Mouse (Mus musculus) CH12.LX (cell line): ENCODE measurements around the gene Ttll13. TPM values are rescaled to one million over a fixed set of nuclear protein-coding genes. Genes with fewer than 3 reads are reported as not detected.

Source experiments
- DNase-seq: peaks from one replicate; pipeline ENCODE4 v3.0.0-alpha.2; 2013; ENCODE audit errors: extremely low read depth
- H3K27ac ChIP-seq: 2 replicates; pipeline ENCODE4 v1.5.1; 2012; ENCODE audit warnings: low read depth, mild to moderate bottlenecking, control low read depth, moderate library complexity; ENCODE audit not compliant: insufficient read depth
- H3K27me3 ChIP-seq: replicated peaks from 2 replicates; pipeline ENCODE3; 2012; ENCODE audit warnings: inconsistent platforms
- H3K36me3 ChIP-seq, 2 experiments: replicated peaks in 1 of 2; 2 replicates each; pipeline versions ENCODE3 to v1.6.1; 2012; ENCODE audit warnings: inconsistent platforms in 1 of 2, low read length in 1 of 2, mild to moderate bottlenecking in 1 of 2, mixed read lengths in 1 of 2, moderate library complexity in 1 of 2; ENCODE audit not compliant: control insufficient read depth in 1 of 2, insufficient read depth in 1 of 2
- H3K4me1 ChIP-seq, 2 experiments: 2 replicates each; pipeline ENCODE4 v1.6.1; 2012; ENCODE audit warnings: inconsistent platforms in 1 of 2, moderate library complexity in 1 of 2; ENCODE audit not compliant: insufficient read depth in 2 of 2, control insufficient read depth in 1 of 2
- H3K4me2 ChIP-seq: 2 replicates; pipeline ENCODE4 v1.6.1; 2012; ENCODE audit warnings: low read depth, mild to moderate bottlenecking, control low read depth; ENCODE audit not compliant: poor library complexity, insufficient read depth, severe bottlenecking
- H3K4me3 ChIP-seq, 3 experiments: fragments of 150-350 bp in 1 of 3; sonication (generic) in 1 of 3; replicated peaks in 1 of 3; 2 replicates each; pipeline versions ENCODE3 to v1.5.1; 2011 to 2012; ENCODE audit warnings: low read depth in 2 of 3, low read length in 2 of 3, mild to moderate bottlenecking in 2 of 3, moderate library complexity in 2 of 3, control low read depth in 1 of 3, improper control_type of control experiment in 1 of 3, inconsistent platforms in 1 of 3, mixed read lengths in 1 of 3; ENCODE audit not compliant: poor library complexity in 1 of 3
- H3K79me2 ChIP-seq: replicated peaks from 2 replicates; pipeline ENCODE4 v1.6.1; 2012; ENCODE audit warnings: mild to moderate bottlenecking, moderate library complexity; ENCODE audit not compliant: control insufficient read depth, poor library complexity, insufficient read depth, severe bottlenecking; ENCODE audit errors: extremely low read depth
- H3K9ac ChIP-seq: 2 replicates; pipeline ENCODE4 v1.6.1; 2012; ENCODE audit warnings: low read depth, mild to moderate bottlenecking, control low read depth, moderate library complexity; ENCODE audit not compliant: insufficient read depth
- H3K9me3 ChIP-seq: replicated peaks from 2 replicates; pipeline ENCODE3; 2012; ENCODE audit warnings: low read length, inconsistent platforms, mixed read lengths
- BHLHE40 ChIP-seq: IDR thresholded peaks from 2 replicates; pipeline ENCODE4 v1.6.1; 2011; ENCODE audit warnings: mild to moderate bottlenecking, low read depth, low read length, improper control_type of control experiment
- CHD1 ChIP-seq: IDR thresholded peaks from 2 replicates; pipeline ENCODE4 v1.6.1; 2012; ENCODE audit warnings: low read depth, low read length, improper control_type of control experiment, inconsistent platforms
- CHD2 ChIP-seq: IDR thresholded peaks from 2 replicates; pipeline ENCODE4 v1.6.1; 2011; ENCODE audit warnings: low read length, improper control_type of control experiment
- CTCF ChIP-seq, 2 experiments: IDR thresholded peaks in 1 of 2; conservative IDR thresholded peaks in 1 of 2; 2 replicates each; pipeline ENCODE4 v1.5.1; 2011 to 2012; ENCODE audit warnings: low read depth in 2 of 2, low read length in 2 of 2, improper control_type of control experiment in 1 of 2, inconsistent platforms in 1 of 2, mild to moderate bottlenecking in 1 of 2, moderate library complexity in 1 of 2
- E2F4 ChIP-seq: IDR thresholded peaks from 2 replicates; pipeline ENCODE4 v1.6.1; 2011; ENCODE audit warnings: low read depth, low read length, improper control_type of control experiment; ENCODE audit not compliant: insufficient replicate concordance
- ELF1 ChIP-seq: IDR thresholded peaks from 2 replicates; pipeline ENCODE4 v1.6.1; 2014; ENCODE audit warnings: low read depth, mild to moderate bottlenecking, inconsistent platforms, low read length, improper control_type of control experiment
- EP300 ChIP-seq: IDR thresholded peaks from 2 replicates; pipeline ENCODE4 v1.6.1; 2011; ENCODE audit warnings: low read length, improper control_type of control experiment
- HCFC1 ChIP-seq: IDR thresholded peaks from 2 replicates; pipeline ENCODE4 v1.6.1; 2012; ENCODE audit warnings: low read depth, mild to moderate bottlenecking, inconsistent platforms, low read length, improper control_type of control experiment
- IRF4 ChIP-seq: IDR thresholded peaks from 2 replicates; pipeline ENCODE4 v1.6.1; 2014; ENCODE audit warnings: low read depth, mild to moderate bottlenecking, inconsistent platforms, low read length, improper control_type of control experiment
- JUND ChIP-seq: conservative IDR thresholded peaks from 2 replicates; pipeline ENCODE4 v1.6.1; 2011; ENCODE audit warnings: low read depth, low read length, improper control_type of control experiment
- KAT2A ChIP-seq: IDR thresholded peaks from 2 replicates; pipeline ENCODE4 v1.6.1; 2012; ENCODE audit warnings: low read length, improper control_type of control experiment, inconsistent platforms; ENCODE audit not compliant: insufficient replicate concordance
- MAX ChIP-seq: IDR thresholded peaks from 2 replicates; pipeline ENCODE4 v1.6.1; 2011; ENCODE audit warnings: low read length, improper control_type of control experiment
- MAZ ChIP-seq: IDR thresholded peaks from 2 replicates; pipeline ENCODE4 v1.6.1; 2012; ENCODE audit warnings: low read depth, mild to moderate bottlenecking, inconsistent platforms, low read length, improper control_type of control experiment, moderate library complexity
- MEF2A ChIP-seq: IDR thresholded peaks from 2 replicates; pipeline ENCODE4 v1.6.1; 2014; ENCODE audit warnings: low read depth, mild to moderate bottlenecking, inconsistent platforms, low read length, improper control_type of control experiment, borderline replicate concordance
- MXI1 ChIP-seq: IDR thresholded peaks from 2 replicates; pipeline ENCODE4 v1.6.1; 2011; ENCODE audit warnings: mild to moderate bottlenecking, low read depth, low read length, improper control_type of control experiment
- NELFE ChIP-seq: IDR thresholded peaks from 2 replicates; pipeline ENCODE4 v1.6.1; 2011; ENCODE audit warnings: low read depth, low read length, improper control_type of control experiment
- PAX5 ChIP-seq: IDR thresholded peaks from 2 replicates; pipeline ENCODE4 v1.6.1; 2012; ENCODE audit warnings: low read length, inconsistent platforms, mixed read lengths
- POLR2AphosphoS2 ChIP-seq: IDR thresholded peaks from 2 replicates; pipeline ENCODE4 v1.6.1; 2011; ENCODE audit warnings: low read depth, low read length, improper control_type of control experiment
- RCOR1 ChIP-seq: conservative IDR thresholded peaks from 2 replicates; pipeline ENCODE4 v1.6.1; 2012; ENCODE audit warnings: low read depth, mild to moderate bottlenecking, inconsistent platforms, low read length, improper control_type of control experiment
- SIN3A ChIP-seq: IDR thresholded peaks from 2 replicates; pipeline ENCODE4 v1.6.1; 2012; ENCODE audit warnings: low read length, improper control_type of control experiment, inconsistent platforms
- TCF12 ChIP-seq: IDR thresholded peaks from 2 replicates; pipeline ENCODE4 v1.6.1; 2014; ENCODE audit warnings: low read depth, mild to moderate bottlenecking, inconsistent platforms, low read length, improper control_type of control experiment
- ZKSCAN1 ChIP-seq: IDR thresholded peaks from 2 replicates; pipeline ENCODE4 v1.6.1; 2012; ENCODE audit warnings: low read depth, inconsistent platforms, low read length, improper control_type of control experiment, borderline replicate concordance
- ZMIZ1 ChIP-seq: IDR thresholded peaks from 2 replicates; pipeline ENCODE4 v1.6.1; 2012; ENCODE audit warnings: low read depth, mild to moderate bottlenecking, inconsistent platforms, low read length, improper control_type of control experiment
- ZNF384 ChIP-seq: IDR thresholded peaks from 2 replicates; pipeline ENCODE4 v1.6.1; 2012; ENCODE audit warnings: low read depth, low read length, improper control_type of control experiment, inconsistent platforms
- dilution Hi-C: fragments of 300-500 bp; cut with MboI; formaldehyde crosslinking; loops from 2 replicates; pipeline ENCODE4 v1.14.3; 2020; ENCODE audit warnings: low sequenced_read_pairs; ENCODE audit not compliant: extremely low pct_unique_long_range_greater_than_20kb, extremely low pct_ligation_motif_present
- in situ Hi-C: fragments of 300-500 bp; cut with MboI; formaldehyde crosslinking; loops from 3 replicates; pipeline ENCODE4 v1.14.3; 2019; ENCODE audit warnings: low sequenced_read_pairs, low pct_ligation_motif_present, low pct_unique_long_range_greater_than_20kb, mixed read lengths
- polyA plus RNA-seq: library from polyadenylated mRNA; unstranded; fragments of >175 nt; gene quantifications from 2 replicates; pipeline ENCODE4 v1.2.1, GENCODE M21; 2012; ENCODE audit warnings: low read depth; ENCODE audit not compliant: insufficient read length
- total RNA-seq, 2 experiments: library from RNA; depleted of rRNA; stranded (reverse); fragments of 300-350 nt in 1 of 2; fragments of >200 nt in 1 of 2; gene quantifications; 2 replicates each; pipeline ENCODE4 v1.2.3; 2012 to 2014

The Ttll13 gene
- total and polyA plus RNA-seq, 3 experiments = 0.59 TPM; not detected in 2

GRCm38 (mm10) chr7:80255981-80256380, 9.8 kb downstream of the Ttll13 start (continued):
- TF ChIP-seq ZMIZ1 = no peak
- TF ChIP-seq MAZ = no peak
- peak; percentile 52 for TF ChIP-seq ZNF384
- no peak for TF ChIP-seq E2F4
- no peak for TF ChIP-seq MXI1
- no peak for TF ChIP-seq RCOR1
- no peak for TF ChIP-seq CHD1
- no peak for TF ChIP-seq SIN3A
- no peak for TF ChIP-seq POLR2AphosphoS2
- no peak for TF ChIP-seq BHLHE40
- TF ChIP-seq PAX5 = no peak
- no peak for TF ChIP-seq HCFC1
- no peak for TF ChIP-seq NELFE
- TF ChIP-seq MEF2A = no peak
- TF ChIP-seq CHD2 = no peak
- TF ChIP-seq KAT2A = no peak
- TF ChIP-seq TCF12 = no peak

- in situ Hi-C loops (loop anchor here (25.0 kb wide), 1 partner anchor 245 kb away; the partner anchor contains the start of gene Zfp710), dilution Hi-C loops (no loop called here)
- peaks cover 0 to 20% of the 10 kb centered on the region in 2 experiments; a peak in 2 of 4 replicates for H3K4me1 ChIP-seq
- no peaks in the 10 kb centered on the region for H3K9me3 ChIP-seq
- H3K4me3 ChIP-seq = no peak overlapping the region
- no peak overlapping the region for H3K9ac ChIP-seq
- H3K27ac ChIP-seq = no peak overlapping the region
- H3K79me2 ChIP-seq = peaks cover 15% of the 10 kb centered on the region
- H3K36me3 ChIP-seq = no peaks in the 10 kb centered on the region
- no peaks in the 10 kb centered on the region for H3K27me3 ChIP-seq
- no peak for DNase-seq
- TF ChIP-seq EP300 = no peak
- no peak for TF ChIP-seq BHLHE40
- no peak for TF ChIP-seq TCF12
- no peak for TF ChIP-seq CHD2
- TF ChIP-seq IRF4 = no peak
- no peak for TF ChIP-seq ZKSCAN1
- no peak for TF ChIP-seq CTCF (conservative IDR thresholded peaks at IDR 0.05 in 1 of 2, IDR thresholded peaks at IDR 0.05 in 1 of 2; ENCODE audit: low read depth in 2 of 2, low read length in 2 of 2)
- no peak for TF ChIP-seq MAX
- no peak for TF ChIP-seq ELF1
- no peak for TF ChIP-seq SIN3A
- no peak for TF ChIP-seq MAZ
- no peak for TF ChIP-seq MXI1
- TF ChIP-seq ZNF384 = no peak
- no peak for TF ChIP-seq KAT2A
- no peak for TF ChIP-seq JUND
- H3K4me2 ChIP-seq = no peak overlapping the region
These were observed 11.5 kb downstream of the Ttll13 start for GRCm38 (mm10) chr7:80257706-80258105.
